Mouse (Mus musculus): Measurements from ENCODE around the gene Epo.

Gene Epo

GRCm38 (mm10) chr5:137476964-137477363 lies 56.1 kb downstream of the Epo start, which contains the start of gene Zan:
TSS of gene Zan (minus strand) at chr5:137477064.
- DNase-seq (ENCODE audit: low spot score), result no peak

GRCm38 (mm10) chr5:137474351-137474750 lies 58.7 kb downstream of the Epo start:
- DNase-seq (ENCODE audit: low spot score), result no peak

- no peak for DNase-seq (ENCODE audit: low spot score)
These were observed 60.7 kb downstream of the Epo start for GRCm38 (mm10) chr5:137472252-137472904.

- no peak for DNase-seq (ENCODE audit: low spot score)
These were observed 66.1 kb downstream of the Epo start for GRCm38 (mm10) chr5:137466946-137467345.

GRCm38 (mm10) chr5:137465049-137465448 lies 68.0 kb downstream of the Epo start:
- no peak for DNase-seq (ENCODE audit: low spot score)

GRCm38 (mm10) chr5:137455866-137456591 lies 77.0 kb downstream of the Epo start:
- no peak for DNase-seq (ENCODE audit: low spot score)

- no peak for DNase-seq (ENCODE audit: low spot score)
These were observed 77.8 kb downstream of the Epo start for GRCm38 (mm10) chr5:137455206-137455605.

- DNase-seq (ENCODE audit: low spot score), result no peak
These were observed 87.5 kb downstream of the Epo start for GRCm38 (mm10) chr5:137445536-137445935.

GRCm38 (mm10) chr5:137440216-137440855 lies 92.7 kb downstream of the Epo start:
- no peak for DNase-seq (ENCODE audit: low spot score)

GRCm38 (mm10) chr5:137433889-137434288 lies 99.2 kb downstream of the Epo start:
- no peak for DNase-seq (ENCODE audit: low spot score)
